8 mouse cellular contexts compared by ENCODE assay signal in the genomic region with DNA sequence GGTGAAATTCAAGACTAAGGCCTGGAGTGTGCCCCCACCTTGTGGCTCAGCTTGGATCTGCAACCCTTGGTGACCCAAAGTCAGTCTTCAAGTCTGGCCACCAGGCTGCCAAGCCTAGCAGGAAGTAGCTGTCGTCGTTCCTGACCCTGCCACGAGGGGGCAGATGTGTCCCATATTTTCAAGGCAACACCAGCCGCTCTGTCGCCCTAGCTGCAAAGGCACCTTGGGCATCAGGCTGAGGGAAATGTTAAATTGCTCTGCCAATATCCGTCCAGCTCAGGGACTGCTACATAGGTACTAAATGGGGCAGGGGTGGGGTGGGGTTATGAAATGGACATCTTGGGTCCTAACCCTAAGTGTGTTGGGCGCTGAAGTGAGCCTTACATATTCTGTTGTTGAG. TPM values are rescaled to one million over a fixed set of nuclear protein-coding genes. Genes with fewer than 3 reads are reported as not detected.
DNase-seq lines count a peak whose midpoint lies in the region; ATAC-seq lines count a peak whose summit lies in the region.

No protein-coding gene starts in this region.

- ATAC-seq in kidney, embryonic 15.5 days (replicated peaks; ENCODE audit: low FRiP score) = peak; percentile 61
- peak; percentile 75 for ATAC-seq in limb, embryonic 13.5 days (ENCODE audit: low FRiP score, low read depth)
- peak; percentile 14; the same call in 1 of the 2 replicates for ATAC-seq in neural tube, embryonic 15.5 days (ENCODE audit: low FRiP score)

- H3K4me3 ChIP-seq in kidney, embryonic 15.5 days (replicated peaks) = no peak overlapping the region
- no peak overlapping the region for H3K4me3 ChIP-seq in limb, embryonic 13.5 days
- H3K4me3 ChIP-seq in neural tube, embryonic 15.5 days (replicated peaks) = no peak overlapping the region

- H3K27me3 ChIP-seq in kidney, embryonic 15.5 days = no peaks in the 10 kb centered on the region
- no peaks in the 10 kb centered on the region for H3K27me3 ChIP-seq in limb, embryonic 13.5 days
- no peaks in the 10 kb centered on the region for H3K27me3 ChIP-seq in neural tube, embryonic 15.5 days (replicated peaks)

- H3K4me1 ChIP-seq in kidney, embryonic 15.5 days = peaks cover 6% of the 10 kb centered on the region; the same call in 1 of the 2 replicates
- peaks cover 8% of the 10 kb centered on the region; the same call in 1 of the 2 replicates for H3K4me1 ChIP-seq in limb, embryonic 13.5 days
- peaks cover 10% of the 10 kb centered on the region for H3K4me1 ChIP-seq in neural tube, embryonic 15.5 days

- 13% methylated on average over 7 of the region's 7 CpGs for WGBS in kidney, embryonic 15.5 days
- WGBS in limb, embryonic 13.5 days = 17% methylated on average over 7 of the region's 7 CpGs
- 16% methylated on average over 7 of the region's 7 CpGs for WGBS in neural tube, embryonic 15.5 days

- no peaks in the 10 kb centered on the region for H3K9me3 ChIP-seq in kidney, embryonic 15.5 days (replicated peaks)
- no peaks in the 10 kb centered on the region for H3K9me3 ChIP-seq in limb, embryonic 13.5 days
- no peaks in the 10 kb centered on the region for H3K9me3 ChIP-seq in neural tube, embryonic 15.5 days (replicated peaks)

- no peak overlapping the region for H3K9ac ChIP-seq in kidney, embryonic 15.5 days
- H3K9ac ChIP-seq in limb, embryonic 13.5 days = no peak overlapping the region
- H3K9ac ChIP-seq in neural tube, embryonic 15.5 days (replicated peaks) = no peak overlapping the region

- no peaks in the 10 kb centered on the region for H3K36me3 ChIP-seq in kidney, embryonic 15.5 days
- H3K36me3 ChIP-seq in limb, embryonic 13.5 days = no peaks in the 10 kb centered on the region
- H3K36me3 ChIP-seq in neural tube, embryonic 15.5 days = no peaks in the 10 kb centered on the region

- no peak overlapping the region for H3K4me2 ChIP-seq in kidney, embryonic 15.5 days
- H3K4me2 ChIP-seq in limb, embryonic 13.5 days (replicated peaks) = no peak overlapping the region
- no peak overlapping the region for H3K4me2 ChIP-seq in neural tube, embryonic 15.5 days

- DNase-seq in spleen, adult 18-20 months = peak; percentile 9 to 36
- DNase-seq in spleen, adult 12 weeks (ENCODE audit: low spot score) = no peak
- DNase-seq in embryo, embryonic 10.5 days (ENCODE audit: low spot score) = peak; percentile 93
- DNase-seq in gastrocnemius, postnatal 4 days (ENCODE audit: low spot score in 2 of 2) = peak; percentile 63 to 72
- DNase-seq in thymus, postnatal 14 days = peak; percentile 61

- no peak overlapping the region for H3K27ac ChIP-seq in kidney, embryonic 15.5 days
- no peak overlapping the region for H3K27ac ChIP-seq in limb, embryonic 13.5 days
- no peak overlapping the region for H3K27ac ChIP-seq in neural tube, embryonic 15.5 days (replicated peaks)

RNA-seq across cellular contexts. Expression of a gene that starts 28.7 kb away (rescaled TPM):
- total RNA-seq in gastrocnemius, postnatal 4 days (2021) = 1 to 10 TPM; 4.2 to 4.7 TPM
- 3.2 and 4.5 TPM in 2 replicates for polyA plus RNA-seq in kidney, embryonic 15.5 days (2015; fragmentation: Nextera tagmentation; extraction: Ambion mirVana)
- polyA plus RNA-seq in limb, embryonic 13.5 days (2015; fragmentation: Nextera tagmentation; extraction: Ambion mirVana) = 3.9 and 4.4 TPM in 2 replicates
- 3.1 and 4.1 TPM in 2 replicates for polyA plus RNA-seq in neural tube, embryonic 15.5 days (2015; fragmentation: Nextera tagmentation; extraction: Ambion mirVana)

Comparison
In these comparisons a context has a peak if more than half of its experiments do, and no peak if none do; other contexts are left out.
1. ATAC-seq: peak in every context shown above with its lines; median percentile 75 in limb, embryonic 13.5 days; 61 in kidney, embryonic 15.5 days; 14 in neural tube, embryonic 15.5 days.